Mouse (Mus musculus) right cerebral cortex, postnatal 25 days (tissue): ENCODE data around the gene Slfn9.
"Not testable (repeated sequence)": the region's sequence is repeated elsewhere in the genome, so short reads cannot be mapped to it uniquely, and the experiment has no call there.

Experiments
- DNase-seq: peaks from one replicate; pipeline ENCODE4 v3.0.0; 2022

The Slfn9 gene

DNA sequence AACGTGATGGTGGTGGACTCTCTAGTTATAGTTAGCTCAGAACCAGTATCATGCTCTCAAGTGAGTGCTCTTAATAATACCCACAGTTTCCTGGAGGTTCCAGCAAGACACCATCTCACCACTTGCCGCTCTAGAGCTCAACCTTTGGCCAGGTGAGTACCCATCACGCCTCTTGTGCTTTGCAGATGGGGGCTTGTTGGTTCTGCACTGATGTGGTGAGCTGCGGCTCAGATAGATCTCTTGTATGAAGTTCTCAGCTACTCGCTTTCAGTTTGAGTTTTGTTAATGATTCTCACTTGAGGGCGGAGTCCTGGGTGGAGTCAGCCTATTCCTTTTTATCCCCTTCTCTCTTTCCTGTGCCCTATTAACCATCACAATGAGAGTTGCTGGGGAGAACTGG is 37.0 kb downstream of the Slfn9 start:
- no peak for DNase-seq

DNA sequence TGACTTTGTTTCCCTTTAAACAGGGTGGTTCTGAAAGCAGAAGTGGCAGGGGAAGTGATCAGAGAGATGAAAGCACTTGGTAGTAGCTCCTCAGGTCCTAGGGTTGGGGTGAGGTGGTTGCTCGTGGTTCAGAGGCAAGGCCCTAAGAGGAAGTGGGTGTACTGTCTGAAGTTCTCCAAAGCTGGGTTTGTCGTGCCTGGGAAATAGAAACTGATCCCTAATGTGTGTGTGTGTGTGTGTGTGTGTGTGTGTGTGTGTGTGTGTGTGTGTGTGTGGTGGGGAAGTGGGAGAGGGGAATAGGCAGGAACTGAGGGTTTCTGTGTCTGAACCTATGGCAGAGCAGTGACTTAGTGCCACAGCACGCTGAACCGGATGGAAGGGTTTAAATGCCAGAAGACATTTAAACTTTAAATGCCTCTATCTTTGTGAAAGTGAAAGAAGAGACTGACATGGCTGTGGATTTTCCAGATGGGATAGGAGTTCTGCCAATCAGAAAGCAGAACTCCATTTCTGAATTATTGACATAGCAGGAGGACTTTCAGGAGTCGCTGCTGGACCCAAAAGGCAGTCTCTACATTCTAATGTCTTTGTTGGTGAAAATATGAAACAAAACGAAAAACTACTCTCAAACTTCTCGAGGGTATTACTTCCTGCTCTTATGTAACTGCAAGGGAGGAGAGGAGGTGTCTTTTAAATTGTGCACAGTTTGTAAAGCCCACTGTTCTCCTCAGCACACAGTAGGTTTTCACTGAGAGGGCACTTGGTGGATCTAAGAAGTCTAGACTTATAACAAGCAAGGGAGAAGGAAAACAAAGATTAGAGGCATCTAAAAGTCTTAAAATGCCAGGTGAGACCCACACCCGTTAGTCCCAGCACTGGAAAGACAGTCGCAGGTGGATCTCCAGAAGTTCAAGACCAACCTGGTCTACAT is 38.8 kb downstream of the Slfn9 start:
- DNase-seq: no peak

DNA sequence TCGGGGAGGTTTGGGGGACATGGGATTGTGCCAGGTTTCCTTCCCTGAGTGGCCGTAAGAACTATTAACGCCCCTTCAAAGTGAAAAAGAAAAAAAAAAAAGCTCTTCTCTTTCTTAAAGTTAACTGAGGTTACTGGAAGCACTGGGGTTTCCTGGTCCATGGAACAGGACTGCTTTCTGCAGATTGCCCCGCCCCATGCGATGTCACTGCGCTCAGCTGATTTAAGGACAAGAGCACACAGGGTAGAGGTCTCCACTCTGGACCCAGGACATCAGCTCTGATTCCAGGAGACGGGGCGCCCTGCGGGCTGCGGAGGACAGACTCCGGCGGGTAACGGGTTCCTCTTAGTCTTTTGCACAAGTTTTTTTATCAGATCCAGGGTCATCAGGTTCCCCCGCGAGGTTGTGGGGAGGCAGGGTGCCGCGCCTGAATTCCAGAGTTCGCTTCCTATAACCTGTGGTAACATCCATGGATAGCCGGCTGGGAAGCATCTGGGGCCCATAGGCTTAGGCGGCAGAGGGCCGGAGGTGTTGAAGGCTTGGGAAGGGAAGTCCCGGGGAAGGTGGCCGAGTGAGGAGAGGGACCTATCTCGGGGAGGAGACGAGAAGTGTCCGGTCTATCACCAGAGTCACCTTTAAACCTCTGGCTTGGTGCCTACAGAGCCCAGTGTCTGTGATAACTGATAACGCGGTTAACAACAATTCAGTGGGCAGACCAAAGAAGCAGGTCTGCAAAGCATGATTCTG is 39.6 kb downstream of the Slfn9 start:
- no peak for DNase-seq

DNA sequence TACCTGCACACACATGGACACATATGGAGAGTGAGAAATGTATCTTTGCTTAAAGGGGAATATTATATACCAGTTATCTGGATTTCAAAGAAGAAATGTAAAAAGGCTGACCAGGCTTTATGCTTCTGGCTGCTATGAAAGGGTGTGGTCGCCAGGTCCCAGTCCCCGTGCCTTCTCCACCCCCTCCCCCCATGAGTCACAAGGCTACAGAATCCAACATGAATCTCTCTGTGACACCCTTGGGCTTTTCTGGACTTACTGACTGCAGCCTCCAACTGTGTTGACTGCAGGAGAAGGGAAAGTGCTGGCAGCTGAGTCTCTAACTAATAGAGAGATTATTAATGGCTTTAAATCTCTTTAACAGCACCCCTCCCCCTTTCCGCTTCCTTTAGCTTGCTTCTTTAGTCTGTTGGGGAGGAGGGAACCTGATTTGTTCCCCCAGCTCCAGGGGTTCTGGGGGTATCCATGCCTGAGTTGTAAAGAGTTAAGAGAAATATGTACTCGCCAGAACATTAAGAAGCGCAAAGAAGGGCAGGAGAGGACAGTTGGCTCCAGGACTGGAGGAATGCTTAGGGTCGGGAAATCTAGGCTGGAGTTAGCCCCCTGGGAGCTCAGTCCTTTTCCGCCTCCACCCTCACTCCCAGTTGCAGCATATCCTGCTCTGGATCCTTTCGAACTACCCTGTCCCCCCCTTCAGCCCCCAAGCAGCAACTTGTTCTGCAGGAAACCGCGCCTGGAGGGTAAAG is 40.7 kb downstream of the Slfn9 start, which contains the start of gene Slfn5:
Slfn5 (plus strand) TSS at position 614 of the 746 bp plus-strand sequence.
- DNase-seq: no peak

DNA sequence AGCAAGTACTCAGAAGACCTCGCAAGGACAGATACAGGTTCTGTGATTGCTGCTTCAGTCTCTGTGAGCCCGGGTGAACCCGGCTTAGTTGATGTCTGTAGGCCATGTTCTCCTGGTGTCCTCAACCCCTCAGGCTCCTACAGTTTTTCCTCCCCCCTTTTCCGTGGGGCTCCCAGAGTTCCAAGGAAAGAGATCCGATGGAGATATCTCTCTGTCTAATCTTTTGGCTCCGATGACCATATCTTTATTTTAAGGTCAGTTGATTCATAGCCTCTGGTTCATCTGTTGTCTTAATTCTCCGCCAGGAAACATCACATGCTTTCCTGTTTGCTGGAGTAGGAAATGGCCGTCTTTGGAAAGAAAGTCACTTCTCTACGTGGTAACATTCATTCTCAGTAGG is 42.6 kb downstream of the Slfn9 start:
- no peak for DNase-seq

DNA sequence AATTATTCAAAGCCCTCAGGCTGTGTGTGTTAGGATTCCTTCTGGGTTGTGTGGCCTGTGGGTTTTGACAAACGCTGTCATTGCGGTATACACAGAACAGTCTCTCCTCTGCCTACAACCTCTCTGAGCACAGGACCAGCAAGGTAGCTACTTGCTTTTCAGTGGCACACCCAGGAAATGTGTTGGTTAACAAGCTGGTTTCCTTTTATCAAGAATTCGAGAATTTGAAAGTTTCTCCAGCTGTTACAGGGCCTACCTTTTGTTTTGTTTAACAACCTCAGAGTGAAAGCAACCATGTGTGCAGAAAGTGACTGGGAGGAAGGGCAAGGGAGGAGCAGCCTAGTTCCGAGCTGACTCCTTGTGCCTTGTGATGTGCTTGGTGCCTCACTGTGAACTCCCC is 44.2 kb downstream of the Slfn9 start:
- DNase-seq: no peak

DNA sequence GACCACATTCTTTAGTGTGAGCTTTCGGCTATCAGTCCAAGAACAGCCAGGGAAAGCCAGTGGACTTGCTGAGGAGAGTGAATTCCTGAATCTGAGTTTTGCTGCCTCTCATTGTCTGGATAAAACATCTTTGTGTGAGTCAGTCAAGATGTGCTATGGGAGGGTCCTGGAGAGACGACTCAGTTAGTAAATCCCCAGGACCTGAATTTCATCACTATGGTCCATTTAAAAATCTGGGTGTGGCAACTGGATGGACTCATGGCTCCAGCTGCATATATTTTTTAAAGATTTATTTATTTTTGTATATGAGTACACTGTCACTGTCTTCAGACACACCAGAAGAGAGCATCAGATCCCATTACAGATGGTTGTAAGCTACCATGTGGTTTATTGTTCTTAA is 46.0 kb downstream of the Slfn9 start:
- DNase-seq: no peak

DNA sequence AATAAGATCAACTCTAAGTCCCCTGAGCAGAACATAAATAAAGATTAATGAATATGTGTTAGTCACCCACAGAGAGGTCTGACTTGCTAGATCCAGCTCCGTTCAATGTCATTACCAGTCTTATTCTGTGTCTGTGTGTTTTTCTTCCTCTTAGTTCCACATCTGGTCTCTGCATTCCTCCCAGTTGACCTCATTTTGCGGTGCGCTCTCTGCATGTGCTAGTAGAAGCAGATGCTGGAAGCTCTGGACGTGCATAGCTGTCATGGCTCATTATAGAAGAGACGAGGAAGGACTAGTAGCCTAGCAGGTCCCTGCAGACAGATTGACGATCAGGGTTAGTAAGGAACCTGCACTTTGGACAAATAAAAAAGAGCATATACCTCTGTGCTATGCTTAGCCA is 48.3 kb downstream of the Slfn9 start:
- no peak for DNase-seq

DNA sequence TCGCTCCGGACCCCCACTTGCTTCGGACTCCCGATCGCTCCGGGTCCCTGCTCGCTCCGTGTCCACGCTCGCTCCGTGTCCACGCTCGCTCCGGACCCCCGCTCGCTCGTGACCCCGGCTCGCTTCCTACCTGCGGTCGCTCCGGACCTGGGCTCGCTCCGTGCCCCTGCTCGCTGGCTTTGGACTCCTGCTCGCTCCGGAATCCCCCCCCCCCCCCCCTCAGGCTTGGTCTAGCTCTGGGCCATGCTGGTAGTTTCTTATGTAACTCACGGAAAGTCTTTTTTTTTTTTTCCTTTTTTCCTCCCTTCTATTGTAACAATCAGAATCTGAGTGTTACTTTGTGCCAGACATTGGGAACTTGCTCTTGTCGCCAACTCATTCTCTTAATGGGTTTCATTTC is 58.4 kb downstream of the Slfn9 start:
- no peak for DNase-seq

DNA sequence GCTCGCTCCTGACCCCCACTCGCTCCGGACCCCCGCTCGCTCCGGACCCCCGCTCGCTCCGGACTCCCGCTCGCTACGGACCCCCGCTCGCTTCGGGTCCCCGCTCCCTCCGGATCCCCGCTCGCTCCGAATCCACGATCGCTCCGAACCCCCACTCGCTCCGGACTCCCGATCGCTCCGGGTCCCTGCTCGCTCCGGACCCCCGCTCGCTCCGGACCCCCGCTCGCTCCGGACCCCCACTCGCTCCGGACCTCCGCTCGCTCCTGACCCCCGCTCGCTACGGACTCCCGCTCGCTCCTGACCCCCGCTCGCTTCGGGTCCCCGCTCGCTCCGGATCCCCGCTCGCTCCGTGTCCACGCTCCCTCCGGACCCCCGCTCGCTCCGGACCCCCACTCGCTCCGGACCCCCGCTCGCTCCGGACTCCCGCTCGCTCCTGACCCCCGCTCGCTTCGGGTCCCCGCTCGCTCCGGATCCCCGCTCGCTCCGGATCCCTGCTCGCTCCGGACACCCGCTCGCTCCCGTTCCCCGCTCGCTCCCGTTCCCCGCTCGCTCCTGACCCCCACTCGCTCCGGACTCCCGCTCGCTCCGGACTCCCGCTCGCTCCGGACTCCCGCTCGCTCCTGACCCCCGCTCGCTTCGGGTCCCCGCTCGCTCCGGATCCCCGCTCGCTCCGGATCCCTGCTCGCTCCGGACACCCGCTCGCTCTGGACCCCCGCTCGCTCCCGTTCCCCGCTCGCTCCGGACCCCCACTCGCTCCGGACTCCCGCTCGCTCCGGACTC is 59.8 kb downstream of the Slfn9 start:
- not testable (repeated sequence) for DNase-seq

DNA sequence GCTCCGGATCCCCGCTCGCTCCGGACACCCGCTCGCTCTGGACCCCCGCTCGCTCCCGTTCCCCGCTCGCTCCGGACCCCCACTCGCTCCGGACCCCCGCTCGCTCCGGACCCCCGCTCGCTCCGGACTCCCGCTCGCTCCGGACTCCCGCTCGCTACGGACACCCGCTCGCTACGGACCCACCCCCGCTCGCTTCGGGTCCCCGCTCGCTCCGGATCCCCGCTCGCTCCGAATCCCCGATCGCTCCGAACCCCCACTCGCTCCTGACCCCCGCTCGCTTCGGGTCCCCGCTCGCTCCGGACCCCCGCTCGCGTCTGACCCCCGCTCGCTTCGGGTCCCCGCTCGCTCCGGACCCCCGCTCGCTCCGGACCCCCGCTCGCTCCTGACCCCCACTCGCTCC is 60.5 kb downstream of the Slfn9 start:
- not testable (repeated sequence) for DNase-seq

DNA sequence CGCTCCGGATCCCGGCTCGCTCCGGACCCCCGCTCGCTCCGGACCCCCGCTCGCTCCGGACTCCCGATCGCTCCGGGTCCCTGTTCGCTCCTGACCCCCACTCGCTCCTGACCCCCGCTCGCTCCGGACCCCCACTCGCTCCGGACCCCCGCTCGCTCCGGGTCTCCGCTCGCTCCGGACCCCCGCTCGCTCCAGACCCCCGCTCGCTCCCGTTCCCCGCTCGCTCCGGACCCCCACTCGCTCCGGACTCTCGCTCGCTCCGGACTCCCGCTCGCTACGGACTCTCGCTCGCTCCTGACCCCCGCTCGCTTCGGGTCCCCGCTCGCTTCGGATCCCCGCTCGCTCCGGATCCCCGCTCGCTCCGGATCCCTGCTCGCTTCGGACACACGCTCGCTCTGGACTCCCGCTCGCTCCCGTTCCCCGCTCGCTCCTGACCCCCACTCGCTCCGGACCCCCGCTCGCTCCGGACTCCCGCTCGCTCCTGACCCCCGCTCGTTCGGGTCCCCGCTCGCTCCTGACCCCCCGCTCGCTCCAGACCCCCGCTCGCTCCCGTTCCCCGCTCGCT is 61.2 kb downstream of the Slfn9 start:
- DNase-seq: not testable (repeated sequence)

DNA sequence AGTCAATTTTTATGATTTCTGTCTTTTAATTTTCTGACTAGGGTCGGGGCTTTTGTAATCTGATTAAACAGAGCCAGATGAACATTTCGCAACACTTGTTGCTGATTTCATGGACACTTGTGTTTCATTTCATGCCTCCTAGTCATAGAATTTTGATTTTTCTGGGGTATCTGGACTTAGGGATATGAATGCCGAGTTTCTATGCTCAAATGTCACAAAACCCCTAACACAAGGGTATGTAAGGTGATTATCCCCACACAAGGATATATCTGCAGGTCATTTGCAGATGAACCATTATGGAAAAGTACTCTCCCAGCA is 62.0 kb downstream of the Slfn9 start:
- DNase-seq: no peak

DNA sequence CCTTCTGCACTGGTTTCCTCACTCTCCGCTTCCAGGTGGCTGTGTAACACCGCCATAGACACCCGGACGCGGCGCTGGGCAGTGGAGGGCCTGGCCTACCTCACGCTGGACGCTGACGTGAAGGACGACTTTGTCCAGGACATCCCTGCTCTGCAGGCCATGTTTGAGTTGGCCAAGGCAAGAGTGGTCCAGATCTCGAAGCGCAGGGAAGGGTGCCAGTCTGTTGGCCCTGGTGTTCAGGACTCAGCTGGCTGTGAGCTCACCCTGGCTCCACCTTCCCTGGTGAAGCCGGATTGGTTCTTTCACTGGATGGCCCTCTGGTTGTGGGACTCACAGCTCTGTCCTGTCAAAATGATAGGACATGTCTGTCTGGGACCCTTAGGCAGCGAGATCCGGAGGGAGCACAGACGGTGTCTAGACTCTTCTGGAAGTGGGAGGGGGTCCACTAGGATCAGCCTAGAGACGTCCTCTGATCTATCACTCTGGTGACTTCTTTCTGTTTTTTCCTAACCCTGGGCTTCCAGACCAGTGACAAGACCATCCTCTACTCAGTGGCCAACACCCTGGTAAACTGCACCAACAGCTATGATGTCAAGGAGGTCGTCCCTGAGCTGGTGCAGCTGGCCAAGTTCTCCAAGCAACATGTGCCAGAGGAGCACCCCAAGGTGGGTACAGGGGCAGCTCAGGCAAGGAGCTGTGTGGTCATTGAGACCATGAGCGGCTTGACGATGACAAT is 62.6 kb downstream of the Slfn9 start:
- no peak for DNase-seq
